Mouse (Mus musculus): Measurements from ENCODE around the gene Plin4. TPM values are rescaled to one million over a fixed set of nuclear protein-coding genes. Genes with fewer than 3 reads are reported as not detected.

Plin4 gene
- polyA plus RNA-seq, 2 experiments, result 0.04 to 0.07 TPM

GRCm38 (mm10) chr17:56077523-56077922, 32.1 kb downstream of the Plin4 start:
- Histone ChIP-seq H3K4me3 (replicated peaks; ENCODE audit: low read length) (no peak overlapping the region), H3K9me3 (ENCODE audit: control insufficient read depth, low read length) (no peaks in the 10 kb centered on the region), H3K9ac (ENCODE audit: low read depth, low read length, severe bottlenecking) (no peak overlapping the region), H3K4me2 (replicated peaks; ENCODE audit: low read depth, low read length, severe bottlenecking) (no peak overlapping the region), H3K36me3 (ENCODE audit: control insufficient read depth, insufficient read depth, low read length) (peaks cover 17% of the 10 kb centered on the region), H3K4me1 (ENCODE audit: control insufficient read depth, insufficient read depth, low read length) (peaks cover 31% of the 10 kb centered on the region), H3K27ac (replicated peaks; ENCODE audit: low read depth, low read length) (no peak overlapping the region), H3K27me3 (ENCODE audit: control insufficient read depth, insufficient read depth, low read length) (no peaks in the 10 kb centered on the region)
- 91% methylated on average over 5 of the region's 5 CpGs for WGBS
- DNase-seq (ENCODE audit: low spot score) (no peak), ATAC-seq (ENCODE audit: low FRiP score, low read depth) (no peak)
- TF ChIP-seq POLR2A (IDR thresholded peaks at IDR 0.05; ENCODE audit: borderline replicate concordance, extremely low read depth, insufficient read depth, insufficient read length), result no peak

GRCm38 (mm10) chr17:56074827-56075208, 34.8 kb downstream of the Plin4 start, which contains the start of gene Ubxn6:
TSS of gene Ubxn6 (minus strand) at chr17:56075028.
- peaks cover 12% of the 10 kb centered on the region; the same call in 1 of the 2 replicates for H3K4me1 ChIP-seq (ENCODE audit: control insufficient read depth, insufficient read depth, low read length)
- ATAC-seq (ENCODE audit: low FRiP score, low read depth), result peak; percentile 17
- 0% methylated on average over 35 of the region's 35 CpGs for WGBS

GRCm38 (mm10) chr17:56074097-56074826, 35.3 kb downstream of the Plin4 start:
- Histone ChIP-seq H3K4me1 (ENCODE audit: control insufficient read depth, insufficient read depth, low read length) (peaks cover 12% of the 10 kb centered on the region; the same call in 1 of the 2 replicates), H3K36me3 (ENCODE audit: control insufficient read depth, insufficient read depth, low read length) (peaks cover 39% of the 10 kb centered on the region), H3K9me3 (ENCODE audit: control insufficient read depth, low read length) (no peaks in the 10 kb centered on the region), H3K4me2 (replicated peaks; ENCODE audit: low read depth, low read length, severe bottlenecking) (peak overlapping the region; percentile 66), H3K4me3 (replicated peaks; ENCODE audit: low read length) (peak overlapping the region; percentile 80), H3K9ac (ENCODE audit: low read depth, low read length, severe bottlenecking) (peak overlapping the region; percentile 78), H3K27ac (replicated peaks; ENCODE audit: low read depth, low read length) (peak overlapping the region; percentile 92), H3K27me3 (ENCODE audit: control insufficient read depth, insufficient read depth, low read length) (no peaks in the 10 kb centered on the region)
- DNase-seq (ENCODE audit: low spot score) (peak; percentile 84), ATAC-seq (ENCODE audit: low FRiP score, low read depth) (peak; percentile 28; the same call in 1 of the 2 replicates)
- WGBS, result 10% methylated on average over 22 of the region's 22 CpGs
- no peak for TF ChIP-seq POLR2A (IDR thresholded peaks at IDR 0.05; ENCODE audit: borderline replicate concordance, extremely low read depth, insufficient read depth, insufficient read length)

More at GRCm38 (mm10) chr17:56074827-56075208, 34.8 kb downstream of the Plin4 start, which contains the start of gene Ubxn6:
- H3K36me3 ChIP-seq (ENCODE audit: control insufficient read depth, insufficient read depth, low read length), result peaks cover 34% of the 10 kb centered on the region
- H3K4me2 ChIP-seq (replicated peaks; ENCODE audit: low read depth, low read length, severe bottlenecking), result peak within 1 kb of the TSS; percentile 66
- H3K9me3 ChIP-seq (ENCODE audit: control insufficient read depth, low read length), result no peaks in the 10 kb centered on the region
- H3K9ac ChIP-seq (ENCODE audit: low read depth, low read length, severe bottlenecking), result peak within 1 kb of the TSS; percentile 78
- peak; percentile 97 for DNase-seq (ENCODE audit: low spot score)
- peak; percentile 64; the same call in 1 of the 2 replicates for TF ChIP-seq POLR2A (IDR thresholded peaks at IDR 0.05; ENCODE audit: borderline replicate concordance, extremely low read depth, insufficient read depth, insufficient read length)
- H3K27ac ChIP-seq (replicated peaks; ENCODE audit: low read depth, low read length), result peak within 1 kb of the TSS; percentile 92
- no peaks in the 10 kb centered on the region for H3K27me3 ChIP-seq (ENCODE audit: control insufficient read depth, insufficient read depth, low read length)
- peak within 1 kb of the TSS; percentile 80 for H3K4me3 ChIP-seq (replicated peaks; ENCODE audit: low read length)

- Histone ChIP-seq H3K27ac (replicated peaks; ENCODE audit: low read depth, low read length) (no peak overlapping the region), H3K4me3 (replicated peaks; ENCODE audit: low read length) (no peak overlapping the region), H3K9ac (ENCODE audit: low read depth, low read length, severe bottlenecking) (no peak overlapping the region), H3K36me3 (ENCODE audit: control insufficient read depth, insufficient read depth, low read length) (peaks cover 59% of the 10 kb centered on the region), H3K27me3 (ENCODE audit: control insufficient read depth, insufficient read depth, low read length) (no peaks in the 10 kb centered on the region), H3K4me1 (ENCODE audit: control insufficient read depth, insufficient read depth, low read length) (peaks cover 12% of the 10 kb centered on the region; the same call in 1 of the 2 replicates), H3K9me3 (ENCODE audit: control insufficient read depth, low read length) (no peaks in the 10 kb centered on the region), H3K4me2 (replicated peaks; ENCODE audit: low read depth, low read length, severe bottlenecking) (no peak overlapping the region)
- WGBS, result 88% methylated on average over 5 of the region's 5 CpGs
- no peak for ATAC-seq (ENCODE audit: low FRiP score, low read depth)
- no peak for TF ChIP-seq POLR2A (IDR thresholded peaks at IDR 0.05; ENCODE audit: borderline replicate concordance, extremely low read depth, insufficient read depth, insufficient read length)
- DNase-seq (ENCODE audit: low spot score), result no peak
Observed at GRCm38 (mm10) chr17:56072243-56072642, 37.4 kb downstream of the Plin4 start.

GRCm38 (mm10) chr17:56071126-56071525, 38.5 kb downstream of the Plin4 start:
- H3K4me1 ChIP-seq (ENCODE audit: control insufficient read depth, insufficient read depth, low read length), result peaks cover 12% of the 10 kb centered on the region; the same call in 1 of the 2 replicates
- no peak overlapping the region for H3K4me3 ChIP-seq (replicated peaks; ENCODE audit: low read length)
- H3K9me3 ChIP-seq (ENCODE audit: control insufficient read depth, low read length), result no peaks in the 10 kb centered on the region
- no peak for ATAC-seq (ENCODE audit: low FRiP score, low read depth)
- TF ChIP-seq POLR2A (IDR thresholded peaks at IDR 0.05; ENCODE audit: borderline replicate concordance, extremely low read depth, insufficient read depth, insufficient read length), result no peak
- no peak overlapping the region for H3K4me2 ChIP-seq (replicated peaks; ENCODE audit: low read depth, low read length, severe bottlenecking)
- H3K27me3 ChIP-seq (ENCODE audit: control insufficient read depth, insufficient read depth, low read length), result no peaks in the 10 kb centered on the region
- H3K9ac ChIP-seq (ENCODE audit: low read depth, low read length, severe bottlenecking), result no peak overlapping the region
- peaks cover 70% of the 10 kb centered on the region for H3K36me3 ChIP-seq (ENCODE audit: control insufficient read depth, insufficient read depth, low read length)
- no peak overlapping the region for H3K27ac ChIP-seq (replicated peaks; ENCODE audit: low read depth, low read length)
- DNase-seq (ENCODE audit: low spot score), result no peak

Measured in limb, embryonic 14.5 days (tissue).